Mouse (Mus musculus): ENCODE measurements around the gene Ipo13.

DNA sequence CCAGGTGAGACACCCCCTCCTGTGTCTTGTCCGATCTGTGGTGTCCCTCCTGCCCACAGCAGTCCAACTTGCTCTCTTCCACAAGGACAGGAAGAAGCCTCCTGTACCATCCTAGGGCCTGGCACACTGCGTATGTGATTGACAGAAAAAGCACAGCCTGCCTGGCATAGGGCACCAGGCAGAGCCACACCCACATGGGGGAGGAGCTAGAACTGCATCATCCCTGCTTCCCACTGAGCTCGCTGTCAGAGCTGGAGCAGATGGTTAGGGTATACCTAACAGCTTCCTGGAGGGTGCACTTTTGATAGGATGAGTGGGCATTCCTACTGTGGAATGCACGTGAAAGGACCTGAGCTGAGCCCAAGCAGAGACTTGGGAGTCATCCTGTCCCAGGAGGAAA is 52.0 kb downstream of the Ipo13 start:
- TF ChIP-seq POLR2A (IDR thresholded peaks at IDR 0.05; ENCODE audit: insufficient read length, low read depth) (no peak), POLR2AphosphoS2 (IDR thresholded peaks at IDR 0.05; ENCODE audit: insufficient read length, low read depth) (no peak), E2F4 (IDR thresholded peaks at IDR 0.05; ENCODE audit: insufficient read depth) (no peak), MYOG (IDR thresholded peaks at IDR 0.05; ENCODE audit: control insufficient read depth in 1 of 3, insufficient read depth in 1 of 3, insufficient read length in 2 of 3, low read depth in 2 of 3) (no peak), MAX (IDR thresholded peaks at IDR 0.05; ENCODE audit: low read depth) (no peak), USF1 (IDR thresholded peaks at IDR 0.05; ENCODE audit: low read depth) (no peak)

Measured in myocyte (in vitro differentiated cells).